Mouse (Mus musculus) neural tube, embryonic 12.5 days (tissue): ENCODE results near the gene Synj1. TPM values are rescaled to one million over a fixed set of nuclear protein-coding genes. Genes with fewer than 3 reads are reported as not detected.

Experiments used
- ATAC-seq: fragments of 200-750 bp; cut with Nextera tagmentation; 2 replicates; pipeline ENCODE4 v1.8.0; 2017; ENCODE audit warnings: low read depth, mild to moderate bottlenecking, moderate TSS enrichment, moderate library complexity; ENCODE audit not compliant: low FRiP score
- H3K27ac ChIP-seq: fragments of 300-500 bp; sonication (generic); 2 replicates; pipeline ENCODE4 v1.5.1; 2016
- H3K27me3 ChIP-seq: fragments of 300-500 bp; sonication (generic); replicated peaks from 2 replicates; pipeline ENCODE4 v1.6.1; 2016; ENCODE audit warnings: mild to moderate bottlenecking
- H3K36me3 ChIP-seq: fragments of 300-500 bp; sonication (generic); 2 replicates; pipeline ENCODE4 v1.6.1; 2016; ENCODE audit warnings: mild to moderate bottlenecking
- H3K4me1 ChIP-seq: fragments of 300-500 bp; sonication (generic); 2 replicates; pipeline ENCODE4 v1.6.1; 2016
- H3K4me2 ChIP-seq: fragments of 300-500 bp; sonication (generic); replicated peaks from 2 replicates; pipeline ENCODE4 v1.6.1; 2016; ENCODE audit warnings: mild to moderate bottlenecking
- H3K4me3 ChIP-seq: fragments of 300-500 bp; sonication (generic); 2 replicates; pipeline ENCODE4 v1.5.1; 2016
- H3K9ac ChIP-seq: fragments of 300-500 bp; sonication (generic); 2 replicates; pipeline ENCODE4 v1.6.1; 2016; ENCODE audit warnings: mild to moderate bottlenecking
- H3K9me3 ChIP-seq: fragments of 300-500 bp; sonication (generic); 2 replicates; pipeline ENCODE4 v1.6.1; 2016; ENCODE audit warnings: mild to moderate bottlenecking
- WGBS: fragments of 180-500 bp; shearing (Covaris S2); methylation state at CpG from one replicate; pipeline ENCODE4 v1.1.7; 2016; 5-methylcytosine and 5-hydroxymethylcytosine counted together
- polyA plus RNA-seq: library from polyadenylated mRNA; unstranded; fragments of >200 nt; fragmentation: Nextera tagmentation; extraction: Ambion mirVana; gene quantifications from 2 replicates; pipeline ENCODE4 v1.2.1, GENCODE M21; 2016

Synj1 gene
- polyA plus RNA-seq, 1 experiment from 2014 or later: 29.1 TPM

DNA sequence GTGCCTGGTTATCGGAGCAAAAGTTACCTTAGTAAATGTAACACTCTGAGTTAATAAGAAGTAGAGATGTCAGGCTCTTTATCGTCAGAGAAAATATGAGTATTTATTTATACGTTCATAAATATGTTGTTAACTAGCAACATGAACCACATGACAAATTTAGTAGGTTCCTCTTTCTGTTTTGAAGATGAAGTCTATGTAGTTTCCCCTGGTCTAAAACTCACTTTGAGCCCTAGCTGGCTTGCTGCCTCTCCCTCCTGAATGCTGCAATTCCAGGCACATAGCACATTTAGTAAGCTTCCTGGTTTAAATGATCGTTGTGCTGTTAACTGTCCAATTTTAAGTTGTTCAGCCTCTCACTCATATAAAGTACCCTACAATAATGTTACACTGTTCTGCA lies 19.6 kb upstream of the Synj1 start:
- H3K27ac ChIP-seq: no peak overlapping the region
- H3K36me3 ChIP-seq: peaks cover 82% of the 10 kb centered on the region
- H3K4me3 ChIP-seq: no peak overlapping the region
- no peak overlapping the region for H3K9ac ChIP-seq
- no peaks in the 10 kb centered on the region for H3K9me3 ChIP-seq
- H3K4me2 ChIP-seq: no peak overlapping the region
- no peak for ATAC-seq
- no peaks in the 10 kb centered on the region for H3K4me1 ChIP-seq
- 93% methylated on average over 4 of the region's 4 CpGs for WGBS
- no peaks in the 10 kb centered on the region for H3K27me3 ChIP-seq

DNA sequence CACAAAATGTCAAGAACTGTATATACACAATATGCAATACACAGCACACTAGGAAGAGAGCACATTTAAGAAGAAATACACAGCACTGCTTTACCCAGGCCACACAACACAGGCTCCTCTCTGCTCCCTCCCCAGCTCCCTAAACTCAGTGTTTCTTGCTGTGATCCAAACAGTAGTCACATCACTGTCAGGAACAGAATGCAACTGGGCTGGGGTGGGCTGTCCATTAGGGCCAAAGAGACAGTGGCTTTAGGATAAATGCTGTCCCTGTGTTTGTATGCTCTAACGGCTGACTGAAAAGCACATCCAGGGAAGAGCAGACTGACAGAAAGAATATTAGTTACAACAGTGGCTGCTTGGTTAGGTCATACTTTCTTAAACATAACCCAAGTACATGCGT lies 18.8 kb upstream of the Synj1 start:
- WGBS: 91% methylated on average over 2 of the region's 2 CpGs
- Histone ChIP-seq H3K4me3 (no peak overlapping the region), H3K27ac (no peak overlapping the region), H3K27me3 (no peaks in the 10 kb centered on the region), H3K4me2 (no peak overlapping the region), H3K4me1 (no peaks in the 10 kb centered on the region), H3K9ac (no peak overlapping the region), H3K9me3 (no peaks in the 10 kb centered on the region), H3K36me3 (peaks cover 84% of the 10 kb centered on the region)
- no peak for ATAC-seq

DNA sequence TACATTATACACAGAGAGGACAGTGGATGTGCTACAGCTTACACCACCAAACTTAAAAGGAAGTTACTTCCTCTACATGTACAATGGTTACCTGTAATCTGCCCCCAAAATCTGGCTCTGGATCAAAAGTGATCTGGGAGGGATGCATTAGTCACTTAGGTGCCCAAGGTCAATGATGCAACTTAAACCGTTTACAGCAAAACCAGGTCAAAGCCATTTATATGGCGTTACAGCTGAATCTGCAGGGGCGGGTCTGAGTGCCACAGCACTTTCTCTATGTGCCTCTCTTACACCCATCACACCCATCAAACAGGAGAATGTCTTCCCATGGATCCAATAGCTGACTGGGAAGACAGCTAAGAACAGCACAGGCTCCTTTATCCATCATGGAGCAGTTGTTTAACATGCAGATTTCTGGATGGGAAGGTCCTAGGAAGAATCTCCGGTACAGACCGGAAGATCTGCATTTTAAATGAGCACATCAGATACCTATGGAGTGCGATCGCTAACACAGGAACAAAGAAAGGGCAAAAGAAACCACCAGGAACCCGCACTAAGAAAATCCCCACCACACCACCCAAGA lies 18.1 kb upstream of the Synj1 start:
- H3K27me3 ChIP-seq: no peaks in the 10 kb centered on the region
- H3K4me2 ChIP-seq: no peak overlapping the region
- no peak overlapping the region for H3K4me3 ChIP-seq
- no peak for ATAC-seq
- H3K9me3 ChIP-seq: no peaks in the 10 kb centered on the region
- peaks cover 85% of the 10 kb centered on the region for H3K36me3 ChIP-seq
- no peak overlapping the region for H3K9ac ChIP-seq
- no peaks in the 10 kb centered on the region for H3K4me1 ChIP-seq
- H3K27ac ChIP-seq: no peak overlapping the region
- 92% methylated on average over 8 of the region's 8 CpGs for WGBS

DNA sequence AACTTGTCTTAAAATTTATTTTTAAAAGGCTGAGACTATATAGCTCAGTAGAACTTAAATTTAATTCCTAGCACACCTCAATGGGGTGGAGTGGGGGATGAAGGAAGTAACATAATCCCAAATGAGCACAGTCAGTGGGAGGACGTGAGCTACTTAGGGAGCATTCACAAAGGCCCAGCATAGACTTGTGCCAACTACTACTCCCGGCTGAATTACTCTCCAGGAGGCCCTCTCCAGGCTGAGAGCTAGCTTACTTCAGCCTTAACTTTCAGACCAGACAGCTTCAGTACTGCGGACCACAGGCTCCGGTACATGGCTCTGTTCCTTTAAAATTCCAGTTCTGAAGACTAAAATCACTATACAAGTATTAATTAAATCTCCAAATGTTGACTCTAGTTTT lies 15.2 kb upstream of the Synj1 start:
- peaks cover 83% of the 10 kb centered on the region for H3K36me3 ChIP-seq
- H3K4me2 ChIP-seq: no peak overlapping the region
- H3K9me3 ChIP-seq: no peaks in the 10 kb centered on the region
- no peaks in the 10 kb centered on the region for H3K27me3 ChIP-seq
- H3K4me3 ChIP-seq: no peak overlapping the region
- WGBS: 90% methylated on average over 4 of the region's 4 CpGs
- H3K27ac ChIP-seq: no peak overlapping the region
- H3K9ac ChIP-seq: no peak overlapping the region
- H3K4me1 ChIP-seq: no peaks in the 10 kb centered on the region
- no peak for ATAC-seq

DNA sequence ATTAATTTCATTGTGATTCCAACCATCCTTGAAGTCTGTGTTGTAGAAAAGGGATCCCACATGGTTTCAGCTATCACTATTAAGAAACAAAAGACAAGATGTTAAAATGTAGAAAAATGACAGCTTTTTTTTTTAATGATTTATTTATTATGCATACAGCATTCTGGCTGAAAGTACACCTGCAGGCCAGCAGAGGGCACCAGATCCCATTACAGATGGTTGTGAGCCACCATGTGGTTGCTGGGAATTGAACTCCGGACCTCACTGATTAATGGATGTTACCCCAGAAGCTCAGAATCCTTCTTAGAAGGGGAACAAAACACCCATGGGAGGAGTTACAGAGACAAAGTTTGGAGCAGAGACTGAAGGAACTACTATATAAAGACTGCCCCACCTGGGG lies 12.3 kb upstream of the Synj1 start:
- no peak for ATAC-seq
- WGBS: 90% methylated on average over 1 of the region's 1 CpGs
- Histone ChIP-seq H3K27ac (no peak overlapping the region), H3K4me1 (no peaks in the 10 kb centered on the region), H3K27me3 (no peaks in the 10 kb centered on the region), H3K4me3 (no peak overlapping the region), H3K9me3 (no peaks in the 10 kb centered on the region), H3K36me3 (peaks cover 93% of the 10 kb centered on the region), H3K4me2 (no peak overlapping the region), H3K9ac (no peak overlapping the region)

DNA sequence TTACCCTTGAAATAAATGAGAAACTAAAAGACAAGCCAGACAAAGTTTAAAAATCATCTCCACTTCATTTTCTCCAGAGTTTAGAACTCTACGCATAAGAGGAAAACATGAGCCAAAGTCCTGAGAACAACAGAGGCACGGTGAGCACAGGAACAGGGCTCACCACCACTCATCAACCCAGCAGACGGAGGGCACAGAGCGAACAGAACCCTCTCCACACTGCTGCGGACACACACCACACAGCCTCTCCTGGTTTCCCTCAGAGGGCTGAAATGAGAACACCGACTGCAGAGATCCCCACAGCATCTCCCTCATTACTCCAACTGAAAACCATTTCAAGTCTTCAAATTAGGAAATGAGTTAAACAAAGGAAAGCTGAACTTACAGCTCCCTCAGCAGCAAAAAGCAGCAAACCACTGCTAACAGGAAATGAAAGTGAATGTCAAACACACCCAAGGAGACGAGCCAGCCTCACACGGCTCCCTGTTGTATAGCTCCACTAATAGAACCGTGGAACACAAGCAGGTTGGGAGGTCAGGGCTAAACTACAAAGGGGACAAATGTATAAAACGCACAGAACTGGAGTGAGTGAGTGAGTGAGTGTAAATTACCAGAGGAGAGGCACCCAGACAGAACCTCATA lies 9.9 kb upstream of the Synj1 start:
- Histone ChIP-seq H3K4me1 (no peaks in the 10 kb centered on the region), H3K4me3 (no peak overlapping the region), H3K36me3 (peaks cover 87% of the 10 kb centered on the region), H3K9me3 (no peaks in the 10 kb centered on the region), H3K27me3 (no peaks in the 10 kb centered on the region), H3K9ac (no peak overlapping the region), H3K27ac (no peak overlapping the region), H3K4me2 (no peak overlapping the region)
- 93% methylated on average over 10 of the region's 10 CpGs for WGBS
- ATAC-seq: no peak

DNA sequence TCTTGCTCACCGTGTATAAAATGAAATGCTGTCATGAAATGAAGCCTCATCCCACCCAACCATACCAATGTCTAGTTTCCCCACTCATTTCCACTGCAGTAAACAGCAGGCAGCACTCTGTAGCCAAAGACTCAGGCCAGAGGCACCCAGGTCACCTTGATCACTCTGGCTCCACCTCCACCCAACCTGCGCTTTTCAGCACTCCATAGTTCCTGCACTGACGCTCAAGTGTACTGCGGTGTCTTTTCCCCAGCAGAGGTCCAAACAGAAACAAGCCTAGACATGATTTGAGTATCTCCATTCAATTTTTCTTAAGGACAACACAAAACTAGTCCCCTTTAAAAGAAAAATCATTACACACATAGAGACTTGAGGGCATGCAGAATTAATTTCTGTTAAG lies 8.4 kb upstream of the Synj1 start:
- Histone ChIP-seq H3K4me2 (no peak overlapping the region), H3K4me1 (no peaks in the 10 kb centered on the region), H3K27ac (no peak overlapping the region), H3K9me3 (no peaks in the 10 kb centered on the region), H3K9ac (no peak overlapping the region), H3K36me3 (peaks cover 84% of the 10 kb centered on the region), H3K27me3 (no peaks in the 10 kb centered on the region), H3K4me3 (no peak overlapping the region)
- no peak for ATAC-seq
- WGBS: 96% methylated on average over 4 of the region's 4 CpGs

DNA sequence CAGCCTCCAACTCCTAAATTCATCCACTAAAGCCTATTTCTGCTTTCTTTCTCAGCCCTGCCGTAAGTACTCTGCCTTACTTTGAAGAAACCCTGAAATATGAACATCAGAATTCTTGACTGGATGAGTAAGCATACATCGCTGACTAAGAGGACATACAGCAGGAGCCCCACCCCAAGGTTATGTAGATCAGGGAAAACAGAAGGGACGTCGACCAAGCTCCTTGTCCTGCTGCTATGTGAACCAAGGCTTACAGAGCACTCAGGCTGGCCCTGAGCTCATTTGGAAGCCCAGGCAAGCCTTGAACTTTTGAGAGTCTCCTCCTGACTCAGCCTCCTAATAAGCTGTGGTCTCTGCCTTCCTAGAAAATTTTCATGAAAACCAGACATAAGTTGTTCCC lies 4.7 kb upstream of the Synj1 start:
- 92% methylated on average over 4 of the region's 4 CpGs for WGBS
- no peak overlapping the region for H3K9ac ChIP-seq
- H3K9me3 ChIP-seq: no peaks in the 10 kb centered on the region
- no peak overlapping the region for H3K4me2 ChIP-seq
- no peaks in the 10 kb centered on the region for H3K27me3 ChIP-seq
- no peak overlapping the region for H3K27ac ChIP-seq
- H3K4me3 ChIP-seq: no peak overlapping the region
- H3K36me3 ChIP-seq: peaks cover 59% of the 10 kb centered on the region
- ATAC-seq: no peak
- peaks cover 6% of the 10 kb centered on the region; the same call in 1 of the 2 replicates for H3K4me1 ChIP-seq

DNA sequence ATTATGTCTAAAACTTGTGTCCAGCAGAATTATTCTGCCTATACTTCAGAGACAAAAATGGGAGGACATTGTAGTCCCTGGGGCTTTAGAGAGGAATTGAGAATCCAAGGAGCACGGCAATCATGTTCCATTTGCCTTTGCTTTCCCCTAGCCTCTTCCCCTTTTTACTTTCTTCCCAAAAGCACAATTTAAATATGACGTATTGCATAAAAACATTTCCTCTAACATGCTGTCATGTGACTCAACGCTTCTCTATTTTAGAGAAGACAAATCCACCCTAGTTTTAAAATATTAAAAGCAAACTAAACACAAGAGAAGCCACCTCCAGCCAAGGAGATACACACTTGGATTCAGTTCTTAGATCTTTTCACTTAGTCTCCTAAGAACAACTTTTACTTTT lies 739 bp upstream of the Synj1 start:
- Histone ChIP-seq H3K4me2 (peak overlapping the region; percentile 79), H3K4me1 (peaks cover 14% of the 10 kb centered on the region), H3K9me3 (no peaks in the 10 kb centered on the region), H3K27ac (peak overlapping the region; percentile 70; the same call in 1 of the 2 replicates), H3K4me3 (peak overlapping the region; percentile 92), H3K9ac (peak overlapping the region; percentile 88), H3K36me3 (peaks cover 24% of the 10 kb centered on the region), H3K27me3 (no peaks in the 10 kb centered on the region)
- ATAC-seq: no peak
- 43% methylated on average over 3 of the region's 3 CpGs for WGBS

DNA sequence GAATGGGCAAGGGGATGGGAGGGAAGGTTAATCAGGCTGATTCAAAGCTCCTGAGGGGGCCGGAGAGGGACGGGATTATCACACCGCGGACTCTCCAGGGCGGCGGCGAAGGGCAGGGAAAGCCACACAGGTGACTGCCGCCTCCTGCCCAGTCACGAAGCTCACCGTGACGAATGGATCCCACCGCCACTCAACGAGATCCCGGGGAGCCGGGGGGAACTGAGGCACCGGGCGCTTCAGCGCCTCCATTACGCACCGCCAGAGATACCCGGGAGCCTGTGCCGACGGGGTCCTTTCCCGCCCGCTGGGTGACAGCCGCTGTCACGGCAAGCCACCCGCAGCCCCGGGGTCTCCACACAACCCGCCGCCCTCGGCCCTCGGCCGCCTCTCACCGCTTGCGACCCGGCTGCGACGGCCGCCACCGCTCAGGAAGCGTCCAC lies 507 bp downstream of the Synj1 start:
- peak overlapping the region; percentile 69 for H3K27ac ChIP-seq
- H3K36me3 ChIP-seq: peaks cover 18% of the 10 kb centered on the region
- peak overlapping the region; percentile 88 for H3K9ac ChIP-seq
- H3K4me1 ChIP-seq: peaks cover 14% of the 10 kb centered on the region
- H3K4me2 ChIP-seq: peak overlapping the region; percentile 79
- WGBS: under 1% methylated on average over 42 of the region's 42 CpGs
- H3K27me3 ChIP-seq: no peaks in the 10 kb centered on the region
- peak overlapping the region; percentile 92 for H3K4me3 ChIP-seq
- no peaks in the 10 kb centered on the region for H3K9me3 ChIP-seq
- ATAC-seq: peak; percentile 77

DNA sequence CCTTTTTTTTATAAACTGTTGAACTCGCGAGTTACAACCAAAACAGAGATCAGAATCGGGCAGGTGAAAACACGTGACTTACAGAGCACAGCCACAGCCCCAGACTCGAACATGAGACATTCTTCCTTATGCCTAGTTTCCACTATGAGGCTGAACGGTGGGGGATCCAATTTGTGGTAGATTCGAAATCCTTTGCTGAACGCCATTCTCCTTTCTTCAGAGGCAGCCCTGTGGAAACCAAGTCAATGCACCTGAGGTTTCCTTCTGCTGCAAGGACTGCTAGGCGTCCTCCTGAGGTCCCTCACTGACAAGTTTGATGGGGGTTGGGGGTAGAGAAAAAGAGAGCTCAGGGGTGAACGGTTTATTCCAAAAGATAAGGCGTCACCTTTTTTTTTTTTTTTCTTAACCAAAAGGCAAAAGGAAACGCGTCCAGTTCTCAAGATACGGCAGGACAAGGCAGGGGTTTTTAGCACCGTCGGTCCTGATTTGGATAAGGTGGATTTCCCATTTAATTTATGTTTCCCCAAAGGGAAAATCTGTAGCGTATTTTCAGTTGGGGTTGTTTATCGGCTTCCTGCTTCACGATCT lies 1.1 kb downstream of the Synj1 start:
- peak overlapping the region; percentile 92 for H3K4me3 ChIP-seq
- H3K4me2 ChIP-seq: peak overlapping the region; percentile 79
- no peaks in the 10 kb centered on the region for H3K9me3 ChIP-seq
- WGBS: 2% methylated on average over 19 of the region's 19 CpGs
- ATAC-seq: no peak
- H3K27me3 ChIP-seq: no peaks in the 10 kb centered on the region
- peak overlapping the region; percentile 69; the same call in 1 of the 2 replicates for H3K27ac ChIP-seq
- peaks cover 14% of the 10 kb centered on the region; the same call in 1 of the 2 replicates for H3K36me3 ChIP-seq
- H3K9ac ChIP-seq: peak overlapping the region; percentile 88
- peaks cover 14% of the 10 kb centered on the region for H3K4me1 ChIP-seq

DNA sequence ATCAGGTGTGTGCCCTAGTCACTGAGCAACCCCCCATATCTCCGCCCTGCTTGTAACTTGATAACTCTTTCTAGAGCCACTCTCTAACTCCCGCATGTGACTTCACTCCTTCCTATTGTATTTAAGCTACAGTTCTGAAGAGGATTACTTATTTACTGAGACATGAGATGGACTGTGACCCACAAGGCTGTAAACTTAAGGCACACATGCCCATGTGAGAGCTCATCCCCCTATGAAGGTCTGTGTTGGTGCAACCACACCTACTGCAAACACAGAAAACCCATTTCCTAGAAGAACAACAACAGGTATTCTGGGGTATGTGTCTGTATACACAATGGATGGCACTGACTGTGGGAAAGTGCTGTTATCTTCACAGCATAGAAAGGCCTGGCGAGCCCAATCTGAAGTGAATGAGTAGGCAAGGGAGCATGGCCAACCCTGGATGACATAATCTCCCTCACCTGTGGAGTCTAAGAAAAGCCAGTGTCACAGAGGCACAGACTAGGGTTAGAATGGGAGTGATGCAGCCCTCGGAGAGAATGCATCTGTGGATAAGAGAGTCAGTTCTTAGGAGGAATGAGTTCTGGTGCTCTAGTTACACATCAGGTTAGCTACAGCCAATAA lies 6.1 kb downstream of the Synj1 start:
- Histone ChIP-seq H3K9ac (no peak overlapping the region), H3K36me3 (0 out of 2 replicates have a peak, but pooled peaks cover 6% of the 10 kb centered on the region), H3K9me3 (no peaks in the 10 kb centered on the region), H3K4me2 (no peak overlapping the region), H3K4me3 (no peak overlapping the region), H3K4me1 (peaks cover 8% of the 10 kb centered on the region), H3K27ac (no peak overlapping the region), H3K27me3 (no peaks in the 10 kb centered on the region)
- WGBS: 88% methylated on average over 4 of the region's 4 CpGs
- ATAC-seq: no peak
